Mouse (Mus musculus) heart, postnatal 0 days (tissue): ENCODE data around the gene Srgap1.

Experiments used
- CTCF ChIP-seq: IDR thresholded peaks from 2 replicates; pipeline ENCODE4 v1.5.1; 2016; ENCODE audit warnings: antibody characterized with exemption, control low read depth, low read depth
- EP300 ChIP-seq: IDR thresholded peaks from 2 replicates; pipeline ENCODE4 v1.6.1; 2016; ENCODE audit warnings: antibody characterized with exemption, low read depth

- no peak for TF ChIP-seq CTCF
- no peak for TF ChIP-seq EP300
These were observed 292.9 kb downstream of the Srgap1 start for GRCm38 (mm10) chr10:121754237-121754636.
